Mouse (Mus musculus) stomach, postnatal 0 days (tissue): ENCODE results near the gene Tenm4.

Experiments used
- CTCF ChIP-seq: IDR thresholded peaks from 2 replicates; pipeline ENCODE4 v1.5.1; 2016; ENCODE audit warnings: antibody characterized with exemption, low read depth, mild to moderate bottlenecking, moderate library complexity
- EP300 ChIP-seq: optimal IDR thresholded peaks from 2 replicates; pipeline ENCODE3; 2016; ENCODE audit warnings: antibody characterized with exemption

DNA sequence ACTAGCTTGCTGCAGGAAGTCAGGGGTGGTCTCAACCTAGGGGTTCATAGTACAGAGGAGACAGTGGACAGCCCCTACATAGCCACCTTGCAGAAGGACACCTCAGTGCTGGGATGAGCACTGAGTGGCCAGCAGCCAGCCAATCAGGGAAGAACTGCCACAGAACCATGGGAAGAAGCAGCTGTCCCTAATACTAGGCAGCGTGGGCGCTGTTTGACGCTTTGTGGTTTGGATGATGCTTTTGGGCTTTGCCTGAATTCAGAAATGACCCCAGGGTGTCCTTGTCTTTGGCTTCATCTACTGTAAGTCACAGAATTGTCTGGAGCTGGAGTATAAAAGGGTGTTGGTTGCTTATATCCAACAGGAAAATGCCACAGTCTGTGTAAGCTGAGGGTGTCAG, 397.0 kb downstream of the Tenm4 start:
- TF ChIP-seq EP300 (no peak), CTCF (no peak)
